Mouse (Mus musculus) ovary, postnatal 10 days (tissue): Measurements from ENCODE around the gene En2.

Experiments used
- DNase-seq: peaks from one replicate; pipeline ENCODE4 v3.0.0; 2022; ENCODE audit warnings: low spot score

Gene En2

DNA sequence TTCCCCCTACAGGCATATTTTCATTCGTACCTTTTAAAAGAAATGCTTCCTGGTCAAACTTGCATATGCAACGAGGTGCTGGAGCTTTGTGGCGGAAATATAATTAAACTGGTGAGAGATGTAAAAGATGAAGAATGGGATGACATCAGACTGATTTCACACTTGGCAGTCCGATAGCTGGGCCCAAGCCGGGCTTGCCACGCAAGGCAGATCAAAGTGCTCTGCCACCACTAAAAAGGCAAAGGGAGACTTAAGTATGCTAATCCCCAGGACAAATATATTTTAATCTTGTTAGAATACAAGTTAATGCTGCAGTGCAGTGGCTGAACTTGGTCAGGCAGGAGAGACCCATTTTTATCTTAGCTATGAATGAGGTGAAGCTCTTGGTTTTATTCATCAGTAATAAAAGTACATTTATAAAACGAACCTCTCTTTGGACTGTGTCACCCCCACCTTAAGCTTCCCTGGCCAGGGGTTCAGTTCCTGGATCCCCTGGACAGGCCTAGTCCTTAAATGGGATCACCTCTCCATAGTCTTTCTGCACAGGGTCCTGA lies 13.8 kb downstream of the En2 start:
- DNase-seq = no peak

DNA sequence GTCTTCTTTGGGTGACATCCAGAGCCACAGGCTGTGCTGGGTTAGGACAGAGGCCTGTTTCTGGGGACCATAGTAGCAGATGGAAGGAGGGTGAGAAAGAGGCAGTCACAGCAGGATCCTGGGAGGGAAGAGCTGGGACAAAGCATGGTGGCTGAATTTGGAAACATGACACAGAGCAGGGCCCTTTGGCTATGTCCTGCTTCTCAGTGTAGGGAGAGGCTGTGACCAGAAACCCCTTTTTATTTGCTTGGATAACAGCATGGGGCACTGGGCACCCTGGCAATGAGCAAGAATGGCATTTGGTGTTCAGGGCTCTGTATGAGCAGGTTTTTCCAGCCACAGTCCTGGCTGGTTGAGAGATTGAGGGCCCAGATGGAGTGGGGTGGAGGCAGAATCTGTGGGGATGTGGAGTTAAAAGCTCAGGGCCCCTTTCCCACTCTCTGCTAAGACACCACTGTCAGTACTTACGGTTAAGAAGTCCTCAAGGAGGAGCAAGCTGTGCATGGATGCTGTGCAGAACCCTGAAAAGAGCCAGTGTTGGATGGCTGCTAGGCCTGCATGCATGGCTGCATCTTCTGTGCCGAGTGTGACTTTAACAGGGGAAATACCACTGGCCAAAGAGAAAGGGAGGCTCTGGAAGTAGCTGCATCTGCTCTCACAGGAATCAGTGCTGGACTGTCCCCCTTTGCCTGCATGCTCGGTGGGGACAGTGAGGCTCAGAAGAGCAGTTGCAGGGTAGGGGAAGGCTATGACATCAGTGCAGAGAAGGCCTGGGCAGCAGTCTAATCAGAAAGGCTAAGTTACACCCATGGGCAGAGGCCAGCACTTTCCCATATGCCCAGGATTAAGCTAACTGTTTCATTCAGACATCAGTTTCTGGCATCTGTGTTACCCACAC lies 26.0 kb downstream of the En2 start:
- DNase-seq = no peak

DNA sequence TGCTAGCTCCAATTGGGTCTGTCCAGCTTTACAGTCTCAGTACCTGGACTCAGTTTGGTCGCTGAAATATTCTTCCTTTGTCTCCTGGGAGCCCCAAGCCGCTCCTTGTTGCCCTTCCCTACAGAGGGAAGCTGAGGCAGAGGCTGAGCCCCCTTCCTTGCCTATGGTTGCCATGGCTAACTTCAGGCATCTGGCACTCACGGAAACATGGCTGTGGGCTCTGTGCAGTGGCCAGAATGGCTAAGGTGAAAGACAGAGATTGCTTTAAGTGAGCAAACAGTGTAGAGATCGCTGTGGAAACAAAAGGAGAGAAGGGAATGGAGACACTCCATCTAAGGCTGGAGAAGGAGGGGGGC lies 26.6 kb downstream of the En2 start:
- DNase-seq = no peak

DNA sequence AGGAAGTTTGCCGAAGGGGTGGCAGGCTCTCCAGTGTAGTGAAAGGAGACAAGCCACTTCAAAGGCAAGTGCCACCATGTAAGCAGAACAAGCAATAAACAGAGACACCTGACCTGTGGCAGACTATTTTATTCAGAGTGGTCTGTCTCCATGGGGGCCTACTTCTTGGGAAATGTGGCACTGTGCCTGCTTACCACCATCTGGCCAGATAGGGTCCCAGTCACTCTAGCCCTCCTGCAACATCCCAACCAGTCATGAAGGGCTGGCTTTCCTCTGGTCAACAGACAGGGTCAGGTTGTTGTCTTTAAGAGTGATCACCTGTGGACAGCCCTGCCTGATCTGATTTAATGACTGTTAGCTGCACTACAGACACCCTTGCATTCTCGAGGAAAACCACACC lies 30.0 kb downstream of the En2 start:
- no peak for DNase-seq

DNA sequence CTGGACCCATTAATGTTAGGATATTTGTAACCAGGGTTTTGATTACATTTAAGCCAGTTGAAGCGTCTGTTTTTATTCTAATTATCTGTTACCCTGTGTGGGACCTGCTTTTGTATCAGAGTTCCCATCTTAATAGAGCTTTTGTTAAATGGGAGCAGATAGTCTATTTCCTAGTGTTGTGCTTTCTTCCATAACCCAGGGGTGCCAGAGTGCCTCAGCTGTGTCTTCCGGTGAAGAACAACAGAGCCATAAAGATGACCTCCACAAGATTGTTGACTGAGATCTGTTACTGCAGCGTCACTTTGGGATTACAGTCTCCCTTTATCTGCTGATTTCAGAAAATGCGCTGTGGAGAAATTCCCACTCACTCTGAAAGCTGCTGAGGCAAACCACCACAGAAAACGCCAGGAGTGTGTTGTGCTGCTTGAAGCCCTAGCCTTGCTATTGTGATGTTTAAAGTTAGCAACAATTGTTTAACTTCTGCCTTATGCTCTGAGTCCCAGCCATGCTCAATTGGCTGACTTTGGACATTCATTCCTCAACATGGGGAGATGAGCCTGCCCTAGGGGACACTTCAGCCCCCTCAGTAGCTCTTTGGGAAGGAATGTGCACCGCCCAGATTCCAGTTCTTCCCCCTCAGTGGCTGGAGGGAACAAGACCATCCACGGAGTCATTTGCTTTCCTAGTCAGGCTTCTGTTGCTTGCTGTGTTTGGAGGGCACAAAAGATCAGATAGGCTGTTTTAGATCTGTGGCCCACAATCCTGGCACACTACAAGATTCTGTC lies 33.8 kb downstream of the En2 start:
- DNase-seq = no peak

DNA sequence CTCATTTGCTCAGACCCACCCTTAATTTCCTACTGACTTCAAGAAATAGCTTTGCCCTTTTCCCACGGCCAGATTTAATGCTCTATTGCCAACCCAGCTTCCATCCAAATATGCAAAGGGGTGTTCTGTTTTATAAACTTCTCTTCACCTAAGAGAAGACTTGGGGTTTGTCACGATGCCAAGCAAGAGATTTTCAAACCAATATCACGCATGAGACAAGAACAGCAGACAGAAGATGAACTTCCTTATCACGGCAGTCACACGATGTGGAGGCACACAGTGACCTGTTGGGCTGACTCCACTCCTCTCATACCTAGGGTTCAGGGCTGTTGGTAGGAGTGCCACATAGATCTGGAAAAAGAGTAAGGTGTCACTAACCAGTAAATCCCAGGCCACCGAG lies 37.6 kb downstream of the En2 start:
- no peak for DNase-seq

DNA sequence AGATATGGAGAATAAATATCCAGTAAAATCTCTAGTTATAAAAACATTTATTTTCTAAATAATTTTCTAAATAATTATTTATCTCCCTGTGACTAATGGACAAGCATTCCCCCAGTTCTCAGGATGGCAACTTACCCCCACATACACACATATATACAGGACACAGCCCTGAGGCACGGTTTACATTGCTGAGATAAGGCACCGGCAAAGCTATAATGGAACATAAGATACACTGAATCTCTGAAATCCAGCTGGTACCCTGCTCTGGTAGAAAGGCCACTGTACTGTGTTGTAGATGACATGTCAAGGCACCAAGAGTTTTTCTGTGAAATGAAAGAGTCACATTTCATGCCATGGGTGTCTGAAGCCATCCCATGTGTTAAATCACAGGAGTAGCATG lies 39.2 kb downstream of the En2 start:
- DNase-seq = no peak

DNA sequence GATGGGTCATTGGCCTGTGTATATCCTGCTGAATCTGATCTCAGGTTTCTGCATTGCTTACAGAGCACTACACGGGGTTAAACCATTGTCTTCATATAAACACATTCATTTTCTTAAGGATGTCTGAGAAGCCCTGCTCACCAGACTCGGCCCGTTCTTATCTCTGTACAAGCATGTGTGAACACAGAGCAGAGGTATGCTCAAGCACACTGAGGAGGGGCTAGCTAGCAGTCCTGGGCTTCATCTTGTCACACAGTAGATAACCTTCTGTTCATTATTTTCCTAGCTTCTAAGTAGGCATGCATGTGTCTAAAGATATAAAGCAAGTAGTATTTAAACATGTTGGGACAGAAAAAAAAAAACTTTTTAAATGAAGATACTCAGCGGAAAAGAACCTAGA lies 41.0 kb downstream of the En2 start:
- no peak for DNase-seq

DNA sequence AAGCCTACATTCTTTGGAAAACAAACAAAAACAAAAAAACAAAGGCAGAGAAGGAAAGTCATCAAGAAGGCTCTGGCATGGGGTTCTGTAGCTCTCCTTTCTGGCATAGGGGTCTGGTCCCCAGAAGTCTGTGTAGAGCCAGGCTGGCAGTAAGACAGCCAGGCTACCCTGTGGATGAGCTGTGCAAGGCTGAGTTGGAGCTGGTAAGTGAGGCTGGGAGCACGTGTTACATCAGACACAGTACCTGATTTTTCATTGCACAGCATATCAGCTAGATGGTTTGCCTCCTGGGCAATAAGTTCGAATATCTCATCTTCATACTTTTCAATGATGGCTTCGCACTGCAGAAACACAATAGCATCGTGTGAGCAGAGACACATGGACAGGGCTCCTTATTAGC lies 41.5 kb downstream of the En2 start:
- no peak for DNase-seq

DNA sequence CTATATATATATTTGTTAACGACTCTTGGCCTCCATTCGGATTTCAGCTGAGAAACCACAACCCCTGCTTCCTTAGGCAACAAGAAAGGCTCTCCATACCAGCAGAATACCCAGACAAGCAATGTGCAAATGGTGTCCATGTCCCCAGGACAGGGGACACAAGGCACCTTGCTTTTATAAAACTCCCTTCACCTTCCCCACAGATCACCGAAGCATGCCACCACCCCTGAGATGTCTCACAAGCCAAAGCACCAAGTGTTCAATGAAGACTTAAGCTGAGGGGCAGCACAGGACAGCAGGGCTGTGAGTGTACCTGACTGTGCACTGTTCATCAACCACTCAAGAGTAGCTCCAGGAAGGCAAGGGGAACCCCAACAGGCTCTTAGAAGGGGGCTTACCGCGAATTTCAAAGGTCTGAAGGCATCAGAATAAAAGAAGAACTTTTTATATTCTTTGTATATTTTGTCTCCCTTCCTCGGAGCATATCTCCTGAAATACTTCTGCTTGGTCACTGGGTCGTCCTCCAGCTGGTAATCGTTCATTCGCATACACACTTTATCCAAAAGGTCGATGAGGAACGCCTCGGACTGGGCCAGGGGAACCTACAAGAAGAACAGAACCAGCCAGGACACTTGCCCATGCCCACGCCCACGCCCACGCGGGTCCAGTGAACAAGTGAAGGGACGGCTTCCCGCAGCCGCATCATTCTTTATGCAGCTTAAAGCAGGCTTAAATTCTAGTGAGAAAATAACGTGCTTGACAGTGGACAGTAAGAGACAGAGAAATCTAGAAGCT lies 43.4 kb downstream of the En2 start:
- DNase-seq = no peak

DNA sequence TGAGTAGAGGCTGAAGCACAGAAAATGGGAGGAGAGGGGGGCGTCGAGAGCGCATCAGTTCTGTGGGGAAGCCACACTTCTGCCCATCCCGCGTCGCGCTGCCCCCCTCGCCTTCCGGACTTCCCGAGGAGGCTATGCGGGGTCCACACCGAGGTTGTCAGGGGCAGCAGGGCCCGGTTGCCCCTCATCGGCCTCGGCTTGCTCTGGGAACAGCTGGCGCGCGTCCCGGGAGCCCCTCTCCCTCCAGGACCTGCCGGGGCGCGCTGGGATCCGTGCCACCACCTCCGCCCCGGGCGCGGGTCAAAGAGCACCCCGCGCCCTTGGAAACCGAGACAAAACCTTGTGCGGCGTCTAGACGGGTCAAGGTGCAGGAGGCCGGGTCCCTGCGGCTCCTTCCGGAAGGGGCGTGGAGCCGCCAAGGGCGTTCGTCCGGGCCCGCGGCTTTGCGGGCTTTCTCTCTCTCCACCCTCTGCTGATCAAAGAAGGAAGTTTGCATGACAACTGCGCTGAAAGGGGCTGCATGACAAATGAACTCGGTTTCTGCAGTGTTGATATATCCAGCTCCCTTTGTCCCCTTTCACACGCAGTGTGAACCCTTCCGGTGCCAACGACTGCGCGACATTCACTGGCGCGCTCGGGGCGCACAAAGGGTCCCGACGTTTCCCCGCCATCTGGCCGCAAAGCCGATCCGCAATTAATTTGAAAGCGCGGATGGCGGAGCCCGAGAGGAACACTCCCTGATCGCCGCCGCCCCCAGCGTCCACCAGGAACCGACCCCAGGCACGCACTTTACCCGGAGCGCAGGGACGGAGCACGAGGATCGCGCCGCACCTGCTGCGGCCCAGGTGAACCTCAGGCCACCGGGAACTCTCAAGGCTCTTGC lies 44.3 kb downstream of the En2 start:
- DNase-seq = no peak

DNA sequence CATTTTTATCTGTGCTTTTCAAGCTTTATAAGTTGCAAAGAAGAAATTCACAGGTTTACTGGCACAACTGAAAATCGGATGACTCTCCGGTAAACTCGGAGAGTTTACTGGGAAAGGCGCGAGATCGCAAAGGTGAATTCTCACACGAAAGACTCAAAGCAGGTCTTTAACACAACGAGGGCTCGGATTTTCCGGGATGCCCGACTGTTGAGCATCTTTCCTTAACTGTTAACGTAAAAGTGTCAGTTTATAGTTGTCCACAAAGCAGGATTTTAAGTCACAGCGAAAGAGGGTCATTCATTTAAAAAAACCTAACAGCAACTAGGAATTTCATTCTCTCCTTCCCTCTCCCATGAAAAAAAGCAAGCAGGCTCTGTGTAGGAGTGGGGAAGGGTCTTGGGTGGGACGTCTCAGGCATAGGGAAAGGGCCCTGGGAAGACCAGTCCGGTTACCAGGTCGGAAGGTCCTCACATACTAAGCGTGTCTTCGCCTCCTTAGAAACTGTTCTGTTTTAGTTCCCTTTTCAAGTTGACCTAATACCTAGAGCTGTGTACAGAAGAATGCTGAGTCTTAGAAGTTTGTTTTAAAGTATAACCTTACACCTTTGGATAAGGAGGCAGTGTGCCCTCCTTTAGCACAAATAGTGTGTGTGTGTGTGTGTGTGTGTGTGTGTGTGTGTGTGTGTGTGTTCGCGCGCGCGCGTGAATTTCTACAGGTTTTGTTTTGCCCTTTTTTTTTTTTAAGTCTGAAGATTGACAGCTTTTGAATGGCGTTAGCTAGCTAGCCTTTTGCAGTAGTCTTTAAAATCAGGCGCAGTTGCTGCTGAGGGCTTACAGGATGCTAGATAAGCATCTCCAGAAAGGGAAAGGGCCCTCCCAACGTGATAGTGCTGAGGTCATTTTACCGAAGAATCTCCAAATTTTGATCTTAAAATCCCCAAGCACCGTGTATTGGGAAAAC lies 45.4 kb downstream of the En2 start:
- DNase-seq = no peak

DNA sequence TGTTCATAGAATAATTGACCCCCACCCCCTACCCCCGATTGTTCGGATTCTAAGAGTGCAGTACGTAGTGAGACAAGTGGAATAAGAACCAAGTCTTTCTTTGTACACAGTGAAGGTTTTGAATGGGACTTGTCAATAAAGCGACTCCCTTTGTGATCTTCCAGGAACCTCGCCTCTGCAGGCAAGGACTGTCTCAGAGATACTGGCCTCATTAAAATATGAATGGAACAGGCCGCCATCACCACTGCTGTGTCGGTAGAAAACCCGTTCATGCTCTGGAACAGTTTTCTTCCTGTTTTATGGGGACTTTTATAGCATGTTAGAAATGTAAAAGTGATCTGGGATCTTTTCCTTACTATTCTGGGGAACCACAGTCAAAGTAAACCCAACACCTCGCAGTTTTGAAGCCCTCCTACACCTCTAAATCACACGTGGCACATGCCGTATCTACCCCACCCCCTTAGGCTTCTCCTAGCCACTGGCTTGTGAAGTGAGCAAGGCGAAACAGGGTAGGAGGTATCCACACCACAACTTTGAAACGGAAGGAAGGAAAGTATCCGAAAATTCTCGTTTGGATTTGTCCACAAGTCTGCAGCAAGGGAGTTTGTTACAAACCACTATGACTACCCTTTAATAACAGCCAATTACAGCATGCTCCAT lies 46.3 kb downstream of the En2 start:
- DNase-seq = no peak

DNA sequence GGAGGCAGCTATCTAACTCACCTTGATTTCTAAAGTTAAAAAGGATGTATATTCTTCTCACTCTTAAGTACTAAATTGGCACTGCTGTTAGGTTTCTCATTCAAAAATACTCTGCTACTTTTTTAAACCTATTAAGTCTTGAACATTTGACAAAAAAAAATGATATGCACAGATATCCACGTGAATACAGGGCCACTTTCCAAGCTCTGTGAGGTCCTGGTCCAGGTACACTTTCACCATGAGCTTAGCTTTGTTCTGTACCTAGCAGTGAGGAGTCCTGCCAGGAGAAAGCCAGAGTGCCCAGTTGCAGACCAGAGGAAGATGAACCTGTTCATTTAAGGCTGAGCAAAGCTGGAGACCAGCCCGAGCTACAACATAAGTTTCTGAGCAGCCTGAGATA lies 47.9 kb downstream of the En2 start:
- DNase-seq = no peak

DNA sequence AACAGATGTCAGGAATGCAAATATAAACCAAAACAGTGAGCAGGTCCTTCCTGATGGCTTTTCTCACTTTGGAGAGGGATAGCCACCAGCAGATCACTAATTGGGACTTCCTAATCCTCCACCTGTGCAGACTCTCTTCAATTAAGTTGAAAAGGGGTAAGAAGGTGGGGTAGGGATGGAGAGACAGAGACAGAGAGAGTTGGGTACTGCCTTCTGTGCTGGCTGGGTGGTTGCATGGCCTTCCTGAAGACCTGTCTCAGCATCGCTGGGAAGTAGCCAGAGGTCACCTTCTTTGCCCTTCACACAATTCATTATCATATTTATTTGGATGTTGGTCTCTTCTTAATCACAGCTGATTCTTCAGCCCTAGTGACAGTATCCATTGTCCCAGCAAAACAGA lies 54.1 kb downstream of the En2 start:
- no peak for DNase-seq
